Mouse (Mus musculus) spleen, adult 2 months (tissue): ENCODE data around the gene Stn1.

Experiments
- CTCF ChIP-seq: fragments of 200-500 bp; IDR thresholded peaks from 2 replicates; pipeline ENCODE4 v1.5.1; 2011; ENCODE audit warnings: mild to moderate bottlenecking, inconsistent platforms; ENCODE audit not compliant: insufficient read depth, insufficient read length, insufficient replicate concordance; ENCODE audit errors: extremely low read depth
- POLR2A ChIP-seq: fragments of 200-500 bp; IDR thresholded peaks from 2 replicates; pipeline ENCODE4 v1.6.1; 2011; ENCODE audit warnings: low read depth, low read length, inconsistent platforms

- TF ChIP-seq CTCF: no peak
- no peak for TF ChIP-seq POLR2A
Observed at GRCm38 (mm10) chr19:47518475-47519162, 18.7 kb downstream of the Stn1 start.
